In genomic region chr2:127521172-127522005, GRCm38 (mm10) we compare ENCODE assay signal across 8 mouse cellular contexts. TPM values are rescaled to one million over a fixed set of nuclear protein-coding genes. Genes with fewer than 3 reads are reported as not detected.
A peak's percentile ranks its signal among the peaks of the same experiment; 100 is the strongest.
DNase-seq lines count a peak whose midpoint lies in the region; ATAC-seq and TF ChIP-seq lines count a peak whose summit lies in the region.

No protein-coding gene starts in this region.

- TF ChIP-seq CTCF in forebrain, postnatal 0 days (IDR thresholded peaks at IDR 0.05; ENCODE audit: low read depth) = no peak
- no peak for TF ChIP-seq CTCF in lung, postnatal 0 days (IDR thresholded peaks at IDR 0.05)

- H3K4me2 ChIP-seq in forebrain, postnatal 0 days (ENCODE audit: low read depth) = peak overlapping the region; percentile 81
- peak overlapping the region; percentile 51 for H3K4me2 ChIP-seq in lung, postnatal 0 days (replicated peaks; ENCODE audit: low read depth, low read length)

- H3K4me1 ChIP-seq in forebrain, postnatal 0 days (ENCODE audit: insufficient read depth) = peaks cover 23% of the 10 kb centered on the region
- H3K4me1 ChIP-seq in lung, postnatal 0 days (ENCODE audit: insufficient read depth, low read depth, low read length) = peaks cover 15% of the 10 kb centered on the region; the same call in 1 of the 2 replicates

- peak; percentile 7 for DNase-seq in adrenal gland, adult 2 months
- DNase-seq in adrenal gland, adult 8-10 months = no peak
- DNase-seq in cerebellum, adult 11-12 months = peak; percentile 91
- DNase-seq in forebrain, postnatal 0 days = peak; percentile 74
- DNase-seq in layer of hippocampus, adult 8-10 months (ENCODE audit: low spot score in 2 of 2) = peak; percentile 75 to 79
- peak; percentile 73 for DNase-seq in lung, postnatal 0 days (ENCODE audit: low spot score)
- DNase-seq in right cerebral cortex, postnatal 4 days = peak; percentile 54
- DNase-seq in spleen, postnatal 14 days (ENCODE audit: low spot score in 2 of 2) = no peak

- no peaks in the 10 kb centered on the region for H3K36me3 ChIP-seq in forebrain, postnatal 0 days (ENCODE audit: insufficient read depth)
- H3K36me3 ChIP-seq in lung, postnatal 0 days (ENCODE audit: insufficient read depth, low read length) = no peaks in the 10 kb centered on the region

- H3K4me3 ChIP-seq in forebrain, postnatal 0 days (ENCODE audit: low read depth, low read length) = peak overlapping the region; percentile 48
- H3K4me3 ChIP-seq in lung, postnatal 0 days (ENCODE audit: low read depth, low read length) = peak overlapping the region; percentile 8; the same call in 1 of the 2 replicates

- no peaks in the 10 kb centered on the region for H3K27me3 ChIP-seq in forebrain, postnatal 0 days (ENCODE audit: insufficient read depth, low read length)
- H3K27me3 ChIP-seq in lung, postnatal 0 days (replicated peaks; ENCODE audit: insufficient read depth, low read length) = no peaks in the 10 kb centered on the region

- peak overlapping the region; percentile 85 for H3K27ac ChIP-seq in forebrain, postnatal 0 days (ENCODE audit: low read depth, low read length)
- H3K27ac ChIP-seq in lung, postnatal 0 days (ENCODE audit: low read length) = no peak overlapping the region

- peak; percentile 72 for ATAC-seq in forebrain, postnatal 0 days
- ATAC-seq in lung, postnatal 0 days = peak; percentile 69

- no peaks in the 10 kb centered on the region for H3K9me3 ChIP-seq in forebrain, postnatal 0 days (ENCODE audit: low read length)
- no peaks in the 10 kb centered on the region for H3K9me3 ChIP-seq in lung, postnatal 0 days (ENCODE audit: low read length)

- 3% methylated on average over 18 of the region's 18 CpGs for WGBS in forebrain, postnatal 0 days
- WGBS in lung, postnatal 0 days = 6% methylated on average over 18 of the region's 18 CpGs

- H3K9ac ChIP-seq in forebrain, postnatal 0 days = peak overlapping the region; percentile 62
- H3K9ac ChIP-seq in lung, postnatal 0 days (replicated peaks; ENCODE audit: low read depth) = peak overlapping the region; percentile 32; the same call in 1 of the 2 replicates

- no peak for TF ChIP-seq EP300 in lung, postnatal 0 days (IDR thresholded peaks at IDR 0.05)

RNA-seq across cellular contexts. Expression of gene Kcnip3, which starts 0.5 kb away (rescaled TPM):
- 1 to 10 TPM; 4.2 to 6.4 TPM for total RNA-seq in adrenal gland, adult 2 months (2021)
- polyA plus RNA-seq in adrenal gland, adult 2 months (2012; rRNA removed) = 6.4 and 6.9 TPM in 2 replicates
- total RNA-seq in adrenal gland, adult 8-10 months (2022) = 10 to 100 TPM in 2 of 4 experiments, 1 to 10 TPM in 2; 7.8 to 10.2 (median 9.1) TPM
- 27.8 and 31.2 TPM in 2 replicates for total RNA-seq in forebrain, postnatal 0 days (2014; rRNA removed)
- polyA plus RNA-seq in forebrain, postnatal 0 days (2015; fragmentation: Nextera tagmentation; extraction: Ambion mirVana) = 15.8 and 20.1 TPM in 2 replicates
- total RNA-seq in layer of hippocampus, adult 8-10 months (2022) = 10 to 100 TPM; 74.3 to 80.1 (median 78.6) TPM
- polyA plus RNA-seq in lung, postnatal 0 days (2015; fragmentation: Nextera tagmentation; extraction: Ambion mirVana) = 0.63 and 1.1 TPM in 2 replicates

RNA-seq across cellular contexts. Expression of gene Prom2, which starts 19.9 kb away (rescaled TPM):
- under 1 TPM; 0.37 to 0.83 TPM for total RNA-seq in adrenal gland, adult 2 months (2021)
- polyA plus RNA-seq in adrenal gland, adult 2 months (2012; rRNA removed) = 0.42 and 0.63 TPM in 2 replicates
- total RNA-seq in adrenal gland, adult 8-10 months (2022) = 1 to 10 TPM in 2 of 4 experiments, under 1 TPM in 2; 0.80 to 1.8 (median 1.3) TPM
- total RNA-seq in forebrain, postnatal 0 days (2014; rRNA removed) = not detected in 2 replicates
- 0.04 TPM in 1 of 2 replicates, not detected in the other for polyA plus RNA-seq in forebrain, postnatal 0 days (2015; fragmentation: Nextera tagmentation; extraction: Ambion mirVana)
- total RNA-seq in layer of hippocampus, adult 8-10 months (2022) = under 1 TPM in 3 of 4 experiments, not detected in 1; 0.09 to 0.39 (median 0.18) TPM
- polyA plus RNA-seq in lung, postnatal 0 days (2015; fragmentation: Nextera tagmentation; extraction: Ambion mirVana) = 0.40 and 0.53 TPM in 2 replicates

Comparison
In these comparisons a context has a peak if more than half of its experiments do, and no peak if none do; other contexts are left out.
1. DNase-seq: peak in adrenal gland, adult 2 months (single experiment), cerebellum, adult 11-12 months (single experiment), forebrain, postnatal 0 days (single experiment), layer of hippocampus, adult 8-10 months (2 of 2), lung, postnatal 0 days (single experiment) and right cerebral cortex, postnatal 4 days (single experiment); none in adrenal gland, adult 8-10 months (single experiment) and spleen, postnatal 14 days (0 of 2).